Mouse (Mus musculus): ENCODE results near the gene Sorcs2.
"Not testable (repeated sequence)": the region's sequence is repeated elsewhere in the genome, so short reads cannot be mapped to it uniquely, and the experiment has no call there.

Gene Sorcs2

DNA sequence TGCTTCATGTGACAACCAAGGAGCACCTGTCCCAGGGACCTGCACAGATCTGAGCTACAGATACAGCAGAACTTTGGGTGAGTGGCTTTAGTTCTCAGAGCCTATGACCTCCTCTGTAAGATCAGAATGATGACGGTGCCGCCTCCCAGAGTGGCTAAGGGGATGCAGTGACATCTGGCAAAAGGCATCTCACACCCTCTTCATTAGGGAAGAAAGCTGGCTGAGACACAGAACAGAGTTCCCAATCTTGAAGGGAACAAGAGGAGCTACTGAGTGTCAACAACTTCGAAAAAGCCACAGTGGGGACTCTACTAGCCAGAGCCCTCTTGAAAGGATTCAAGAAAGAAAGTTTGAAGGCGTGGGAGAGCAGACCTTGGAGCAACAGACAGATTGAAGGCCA, 100.7 kb downstream of the Sorcs2 start:
- DNase-seq, result no peak

DNA sequence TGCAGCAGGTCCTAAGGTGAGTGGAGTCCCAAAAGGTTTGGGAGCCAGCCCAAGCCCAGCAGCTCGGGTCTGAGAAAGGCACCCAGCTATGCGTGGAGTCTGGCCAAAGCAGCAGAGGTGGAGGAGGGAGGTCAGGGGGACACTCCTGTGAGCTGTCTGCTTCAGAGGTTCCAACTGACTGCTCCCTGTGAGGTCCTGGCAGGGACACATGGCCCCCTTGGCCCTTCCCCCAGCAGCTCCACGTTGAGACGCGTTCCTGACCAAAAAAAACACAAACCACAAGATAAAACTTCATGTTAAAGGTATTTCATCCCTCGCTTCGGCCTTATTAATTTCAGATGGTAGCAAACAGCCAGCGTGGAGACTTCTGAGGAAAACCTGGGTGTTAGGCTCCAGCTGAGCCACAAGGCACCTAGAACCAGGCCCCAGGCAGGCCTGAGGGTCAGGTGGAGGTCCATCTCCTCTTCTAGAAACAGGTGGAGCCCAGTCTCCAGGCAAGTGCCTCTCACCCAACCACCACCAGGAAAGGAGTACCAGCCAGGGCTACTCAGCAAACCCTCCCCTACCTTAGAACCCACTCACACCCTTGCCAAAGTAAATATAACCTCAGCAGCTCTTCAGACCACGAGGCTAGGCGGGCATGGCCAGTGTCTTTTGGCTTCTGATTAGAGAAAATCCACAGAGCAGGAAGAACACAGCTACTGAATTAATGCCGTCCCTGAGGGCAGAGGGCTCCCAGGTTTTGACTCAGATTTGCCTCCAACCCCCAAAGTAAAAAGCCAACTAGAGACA, 104.6 kb downstream of the Sorcs2 start:
- DNase-seq, result peak; percentile 28 to 65

DNA sequence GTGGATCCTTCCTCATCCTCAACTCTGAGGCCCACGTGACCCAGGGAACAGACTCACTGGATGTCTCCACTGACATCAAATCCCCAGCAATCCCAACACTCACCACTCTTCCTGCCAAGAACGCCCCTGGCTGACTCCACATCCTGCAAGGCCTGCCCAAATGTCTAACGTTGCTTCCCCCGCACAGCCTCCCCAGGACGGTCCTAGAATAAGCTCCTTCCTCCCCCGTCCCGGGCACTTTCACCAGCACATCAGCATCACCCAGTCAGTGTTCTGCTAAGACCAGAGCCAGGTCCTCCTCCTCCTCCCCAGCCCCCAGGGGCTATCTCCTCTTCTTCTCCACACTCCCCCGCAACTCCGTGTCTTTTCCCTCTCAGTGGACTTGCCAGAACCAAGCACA, 105.6 kb downstream of the Sorcs2 start:
- DNase-seq, result no peak

DNA sequence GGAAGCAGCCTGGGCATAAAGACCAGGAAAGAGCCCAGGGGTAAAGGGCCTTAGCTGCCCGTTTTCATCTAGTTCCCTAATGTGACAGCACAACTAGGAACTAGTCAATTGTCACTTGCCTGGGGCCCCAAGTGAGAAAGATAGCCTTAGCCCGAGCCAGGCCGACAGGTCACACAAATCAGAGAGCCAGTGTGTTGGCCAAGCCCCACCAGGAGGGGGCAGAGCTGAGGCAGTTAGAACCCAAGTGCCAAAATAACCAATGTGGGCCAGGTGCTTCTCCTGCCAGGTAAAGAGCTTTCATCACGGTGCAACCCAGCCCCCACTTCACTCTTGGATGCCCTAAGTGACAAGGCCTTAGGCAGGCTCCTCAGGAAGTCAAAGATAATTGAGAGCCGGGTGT, 106.7 kb downstream of the Sorcs2 start:
- peak; percentile 43 to 57 for DNase-seq

DNA sequence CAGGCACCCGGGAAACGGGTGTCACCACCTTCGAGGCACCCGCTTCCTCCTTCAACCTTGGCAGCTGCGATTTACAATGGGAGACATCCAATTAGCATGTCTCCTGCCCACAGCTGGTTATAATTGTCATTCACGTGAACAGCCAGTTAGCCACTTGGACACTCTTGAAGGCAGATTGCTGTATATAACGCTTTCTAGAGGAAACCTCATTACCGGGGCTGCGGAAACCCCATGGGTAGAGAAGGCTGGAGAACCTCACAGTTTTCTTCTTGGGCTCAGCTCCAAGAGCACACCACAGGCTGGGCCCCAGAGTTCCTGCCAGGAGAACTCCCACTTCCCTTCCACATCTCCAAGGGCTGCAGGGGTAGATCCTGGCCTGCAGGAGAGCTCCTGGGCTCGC, 112.5 kb downstream of the Sorcs2 start:
- no peak for DNase-seq

DNA sequence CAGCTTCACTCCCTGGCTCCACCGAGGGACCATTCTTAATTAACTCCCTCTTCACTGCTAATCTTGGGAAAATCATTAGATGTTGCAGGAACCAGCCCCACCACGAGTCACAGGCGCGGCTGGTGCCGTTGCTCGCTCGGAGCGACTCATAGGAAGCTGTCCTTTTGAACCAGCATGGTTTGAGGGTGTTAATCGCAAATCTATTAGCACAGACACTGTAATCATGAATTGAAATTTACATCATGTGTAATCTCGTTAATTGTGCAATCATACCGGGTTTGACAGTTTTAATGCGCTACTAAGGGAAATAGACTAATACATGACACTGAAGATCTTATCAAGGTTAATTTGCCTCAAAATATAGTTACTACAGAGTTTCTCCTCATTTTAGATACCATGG, 118.0 kb downstream of the Sorcs2 start:
- DNase-seq, result no peak

DNA sequence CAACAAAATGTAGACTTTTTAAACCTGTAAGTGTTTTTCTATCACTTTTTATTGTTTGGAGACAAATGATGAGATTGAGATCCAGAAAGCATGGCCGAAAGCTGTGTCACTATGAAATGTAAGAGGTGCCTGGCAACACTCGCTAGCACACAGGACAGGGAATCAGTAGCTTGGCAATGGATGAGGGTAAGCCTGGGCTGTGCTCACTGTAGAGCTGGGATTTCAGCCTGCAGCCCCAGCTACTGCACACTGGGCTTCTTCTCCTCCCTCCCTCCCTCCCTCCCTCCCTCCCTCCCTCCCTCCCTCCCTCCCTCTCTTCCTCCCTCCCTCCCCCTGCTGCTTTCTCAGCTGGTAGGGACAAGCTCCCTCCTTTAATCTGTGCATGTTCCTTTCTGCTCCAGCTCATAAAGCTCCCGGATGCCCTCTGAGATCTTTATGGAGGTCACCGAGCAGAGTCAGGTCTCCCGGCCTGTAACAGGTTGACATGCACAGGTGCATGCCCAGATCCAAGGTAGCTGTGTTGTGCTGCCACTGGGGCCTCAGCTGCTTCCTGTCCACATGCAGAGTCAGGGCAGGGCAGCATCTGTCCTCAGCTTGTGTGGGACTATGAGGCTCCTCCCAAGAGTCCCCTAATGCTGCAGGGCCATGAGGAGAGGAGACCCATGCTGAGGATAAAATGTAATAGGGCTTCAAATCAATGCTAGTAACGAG, 123.1 kb downstream of the Sorcs2 start:
- DNase-seq, result no peak

DNA sequence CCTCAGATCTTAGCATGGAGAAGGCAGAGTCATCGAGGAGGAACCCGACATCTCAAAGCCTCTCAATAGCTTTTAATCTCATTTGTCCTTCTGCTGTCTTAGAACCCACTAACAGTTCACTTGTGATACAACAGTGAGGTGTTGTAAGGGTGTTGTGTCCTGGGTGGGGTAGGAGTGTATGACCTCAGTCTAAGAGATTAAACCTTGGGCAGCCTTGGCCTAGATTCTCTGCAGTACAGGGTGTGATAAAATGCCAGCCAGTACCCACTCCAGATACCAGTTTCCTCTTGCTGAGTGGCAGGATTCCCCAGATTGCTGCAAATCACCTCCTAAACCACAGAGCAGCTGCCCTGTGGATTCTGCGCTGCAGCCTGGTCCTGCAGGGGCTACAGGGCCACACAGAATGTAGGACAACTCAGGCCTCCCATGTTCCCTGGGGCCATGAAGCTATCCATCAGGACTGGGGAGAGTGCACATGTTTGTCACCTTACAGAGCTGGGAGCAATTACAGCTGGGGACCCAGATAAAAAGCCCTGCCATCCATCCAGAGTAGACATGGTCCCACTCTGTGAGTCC, 130.7 kb downstream of the Sorcs2 start:
- no peak for DNase-seq

DNA sequence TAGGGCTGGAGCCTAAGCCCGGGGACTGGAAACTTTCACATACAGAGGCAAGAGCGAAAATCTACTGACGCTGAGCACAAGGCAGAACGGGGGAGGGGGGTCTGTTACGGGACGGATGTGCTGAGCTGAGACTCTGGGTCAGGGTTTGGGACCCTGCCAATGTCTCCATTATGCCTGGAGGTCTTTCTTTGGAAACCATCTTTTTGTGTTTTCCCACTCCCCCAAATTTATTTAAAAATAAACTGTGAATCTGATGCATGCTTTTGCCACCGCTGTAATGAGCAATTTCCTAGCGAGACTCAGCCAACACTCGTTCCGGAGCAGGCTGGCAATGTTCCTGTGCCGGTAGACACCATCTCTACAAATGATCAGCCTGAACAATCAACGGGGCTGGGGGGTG, 137.1 kb downstream of the Sorcs2 start:
- no peak for DNase-seq

DNA sequence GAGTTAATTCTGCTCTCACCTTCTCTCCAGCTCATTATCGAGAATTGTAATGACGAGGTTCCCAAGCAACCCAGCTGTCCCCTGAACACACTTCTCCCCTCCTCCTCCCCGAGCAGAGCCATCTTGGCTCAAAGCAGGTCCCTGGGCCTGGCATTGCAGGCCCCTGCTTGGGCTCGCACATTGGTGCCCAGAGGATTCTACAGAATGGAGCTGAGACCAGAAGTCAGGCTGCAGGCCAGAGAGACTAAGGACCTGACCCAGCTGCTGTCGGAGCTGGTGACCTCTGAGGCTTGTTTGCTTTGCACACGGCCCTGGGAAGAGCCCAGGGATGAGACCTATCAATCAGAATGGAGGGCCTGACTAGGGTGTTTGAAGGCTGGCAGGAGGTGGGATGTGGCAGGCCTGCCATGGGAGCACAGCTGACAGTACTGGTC, 138.2 kb downstream of the Sorcs2 start:
- no peak for DNase-seq

DNA sequence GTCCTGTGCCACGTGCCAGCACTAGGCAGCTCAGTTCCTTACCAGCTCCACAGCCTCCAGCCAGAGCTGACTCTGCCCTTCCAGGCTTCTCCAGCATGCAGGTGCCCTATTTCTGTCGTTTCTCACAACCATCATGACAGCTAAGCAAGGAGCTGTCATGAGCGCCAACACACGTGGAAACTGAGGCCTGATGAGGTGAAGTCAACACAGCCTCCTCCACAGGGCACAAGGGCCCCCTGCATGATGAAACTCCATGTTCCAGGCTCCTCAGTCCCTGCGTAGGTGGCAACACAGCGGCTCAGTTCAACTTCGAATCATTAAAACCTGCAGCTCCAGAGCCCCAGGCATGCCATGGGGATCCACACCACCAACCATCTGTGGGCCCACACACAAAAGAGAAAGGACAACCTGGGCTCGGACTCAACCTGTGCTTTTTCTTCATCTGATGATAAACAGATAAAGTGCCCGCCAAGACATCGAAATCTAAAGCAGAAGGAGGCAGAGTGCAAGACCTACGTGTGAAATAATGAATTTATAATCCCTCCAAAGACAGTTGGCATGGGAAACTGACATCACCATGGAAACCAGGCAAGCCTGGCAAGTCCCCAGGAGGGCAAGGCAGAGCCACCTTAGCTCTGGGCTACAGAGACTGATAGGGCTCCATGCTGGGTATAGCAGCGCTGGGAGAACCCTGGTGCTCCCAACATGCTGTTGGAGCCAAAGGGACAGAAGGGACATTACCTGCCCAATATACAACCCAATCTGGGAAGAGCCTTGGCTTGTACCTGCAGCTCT, 139.4 kb downstream of the Sorcs2 start:
- DNase-seq, result no peak

DNA sequence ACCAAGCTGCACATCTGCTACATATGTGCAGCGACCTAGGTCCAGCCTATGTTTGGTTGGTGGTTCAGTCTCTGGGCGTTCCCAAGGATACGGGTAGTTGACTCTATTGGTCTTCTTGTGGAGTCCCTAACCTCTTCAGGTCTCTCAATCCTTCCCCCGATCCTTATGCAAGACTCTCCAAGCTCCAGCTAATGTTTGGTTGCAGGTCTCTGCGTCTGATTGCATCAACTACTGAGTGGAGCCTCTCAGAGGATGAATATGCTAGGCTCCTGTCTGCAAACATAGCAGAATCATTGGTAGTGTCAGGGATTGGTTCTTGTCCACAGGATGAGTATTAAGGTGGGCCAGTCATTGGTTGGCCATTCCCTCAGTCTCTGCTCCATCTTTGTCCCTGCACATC, 140.9 kb downstream of the Sorcs2 start:
- DNase-seq, result no peak

DNA sequence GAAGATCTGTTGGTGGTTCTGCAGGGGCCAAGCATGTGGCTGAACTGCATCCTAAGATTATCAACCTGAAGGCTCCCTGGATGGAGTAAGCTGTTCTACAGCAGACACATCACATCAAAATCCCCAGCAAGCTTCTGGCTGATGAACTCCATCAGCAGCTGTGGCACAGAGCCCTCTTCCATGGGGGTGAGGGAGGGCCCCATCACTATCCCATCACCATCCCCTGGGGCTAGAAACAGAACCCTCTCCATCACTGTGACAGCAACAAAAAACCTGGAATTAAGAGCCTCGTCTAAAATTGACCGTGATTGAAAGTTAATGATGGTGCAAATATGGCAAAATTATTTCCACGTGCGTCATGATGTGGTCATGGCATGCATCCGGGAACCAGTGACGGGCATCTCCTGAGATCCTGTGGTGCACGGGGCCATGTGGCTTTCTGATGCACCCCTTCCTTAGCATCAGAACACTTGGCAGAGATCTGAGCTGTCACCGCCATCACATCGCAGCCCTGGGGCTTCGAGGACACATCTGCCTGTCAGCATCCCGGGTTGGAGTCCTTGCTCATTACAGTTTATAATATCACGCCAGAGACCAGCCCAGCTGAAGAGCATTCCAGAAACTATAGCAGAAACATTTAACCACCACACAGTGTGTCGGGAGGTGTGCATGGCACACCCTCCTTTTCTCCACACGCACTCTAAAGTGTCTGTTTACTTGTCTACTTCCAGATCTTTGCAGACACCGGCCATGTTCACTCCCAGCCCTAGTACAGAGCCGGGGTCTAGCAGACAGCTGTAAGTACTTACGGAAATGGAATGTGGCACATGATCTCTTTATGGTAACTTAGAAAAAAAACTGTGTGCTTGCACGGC, 143.1 kb downstream of the Sorcs2 start:
- no peak for DNase-seq

DNA sequence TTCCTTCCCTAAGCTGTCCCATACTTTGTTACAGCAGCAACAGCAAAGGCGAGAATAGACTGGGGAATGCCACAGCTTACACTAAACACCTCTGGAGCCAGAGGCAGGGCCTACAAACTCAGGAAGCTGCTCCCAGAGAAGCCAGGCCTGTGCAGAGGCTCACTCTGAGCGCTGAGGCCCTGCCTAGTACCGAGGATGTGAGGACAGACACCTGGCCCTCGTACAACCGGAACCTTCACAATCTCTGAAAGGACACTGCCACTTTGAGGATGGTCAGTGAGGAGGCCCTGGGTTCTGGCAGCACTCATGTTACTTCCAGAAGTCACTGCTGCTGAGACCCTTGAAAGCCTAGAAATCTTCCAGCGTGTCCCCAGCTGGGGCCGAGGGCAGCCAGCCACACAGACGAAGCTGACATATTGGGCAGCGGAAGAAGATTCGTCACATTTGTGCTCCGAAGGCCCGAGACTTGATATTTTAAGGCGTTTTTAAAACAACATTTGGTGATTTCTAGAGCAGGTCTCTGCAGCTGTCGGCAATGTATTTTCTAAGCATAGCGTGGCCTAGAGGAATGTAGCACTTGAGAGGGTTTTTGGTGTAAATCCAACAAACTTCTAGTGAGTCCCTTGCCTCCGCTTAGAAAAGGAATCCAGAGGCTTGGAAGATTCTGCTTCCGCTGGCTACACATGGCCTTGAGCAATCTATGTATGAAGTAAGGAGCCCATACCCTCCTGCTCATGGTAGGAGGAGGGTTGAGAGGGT, 145.0 kb downstream of the Sorcs2 start:
- DNase-seq, result no peak

DNA sequence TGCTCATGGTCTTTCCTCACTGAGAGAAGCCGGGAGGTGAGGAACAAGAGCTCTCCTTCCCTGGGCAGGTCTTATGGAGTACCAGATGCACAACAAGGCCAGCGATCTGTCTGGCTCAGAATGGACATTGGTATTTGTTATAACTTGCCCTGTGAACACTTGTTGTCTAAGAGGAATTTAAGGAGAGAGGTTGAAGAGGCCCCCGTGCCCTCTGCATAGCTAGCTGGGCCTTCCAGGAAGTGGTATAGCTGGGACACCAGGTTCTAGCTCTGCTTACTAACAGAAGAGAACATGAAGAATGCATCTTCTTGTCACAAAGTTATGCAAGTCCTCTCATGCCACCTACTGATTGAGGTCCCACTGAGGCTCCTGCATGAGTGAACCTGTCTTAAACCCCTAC, 149.9 kb downstream of the Sorcs2 start:
- DNase-seq, result no peak

DNA sequence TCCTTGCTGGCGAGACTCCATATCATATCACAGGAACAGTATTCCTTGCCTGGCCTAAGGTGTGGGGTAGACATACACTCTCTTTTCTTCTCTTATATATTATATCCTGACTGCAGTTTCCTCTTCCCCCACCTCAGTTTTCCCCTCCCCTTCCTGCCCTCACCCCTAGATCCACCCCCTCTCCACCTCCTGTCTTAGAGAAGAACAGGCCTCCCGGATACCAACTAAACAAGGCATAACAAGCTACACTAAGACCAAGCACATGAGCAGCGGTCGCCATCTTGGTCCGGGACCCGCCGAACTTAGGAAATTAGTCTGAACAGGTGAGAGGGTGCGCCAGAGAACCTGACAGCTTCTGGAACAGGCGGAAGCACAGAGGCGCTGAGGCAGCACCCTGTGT, 160.4 kb downstream of the Sorcs2 start:
- not testable (repeated sequence) for DNase-seq

DNA sequence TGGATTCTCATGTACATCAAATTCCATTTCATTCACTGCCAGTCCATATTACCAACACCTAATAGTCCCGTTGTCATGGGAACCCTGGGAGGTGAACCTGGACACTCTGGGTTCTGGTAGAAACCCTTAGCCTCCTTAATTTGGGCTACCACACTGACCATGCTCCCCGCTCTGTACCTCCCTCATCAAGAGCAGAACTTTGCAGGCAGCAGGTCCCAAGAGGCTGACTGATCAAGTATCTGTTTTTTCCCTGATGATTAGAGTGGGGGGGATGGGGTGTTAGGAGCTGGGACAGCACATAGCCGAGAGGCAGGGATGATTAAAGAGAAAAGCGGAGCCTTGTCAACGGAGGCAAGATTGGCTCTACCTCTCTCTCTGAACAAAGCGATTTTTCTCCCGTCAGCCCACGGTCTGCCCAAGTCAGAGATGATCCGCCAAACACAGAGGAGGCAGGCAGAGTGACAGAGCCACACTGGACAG, 167.6 kb downstream of the Sorcs2 start:
- no peak for DNase-seq

DNA sequence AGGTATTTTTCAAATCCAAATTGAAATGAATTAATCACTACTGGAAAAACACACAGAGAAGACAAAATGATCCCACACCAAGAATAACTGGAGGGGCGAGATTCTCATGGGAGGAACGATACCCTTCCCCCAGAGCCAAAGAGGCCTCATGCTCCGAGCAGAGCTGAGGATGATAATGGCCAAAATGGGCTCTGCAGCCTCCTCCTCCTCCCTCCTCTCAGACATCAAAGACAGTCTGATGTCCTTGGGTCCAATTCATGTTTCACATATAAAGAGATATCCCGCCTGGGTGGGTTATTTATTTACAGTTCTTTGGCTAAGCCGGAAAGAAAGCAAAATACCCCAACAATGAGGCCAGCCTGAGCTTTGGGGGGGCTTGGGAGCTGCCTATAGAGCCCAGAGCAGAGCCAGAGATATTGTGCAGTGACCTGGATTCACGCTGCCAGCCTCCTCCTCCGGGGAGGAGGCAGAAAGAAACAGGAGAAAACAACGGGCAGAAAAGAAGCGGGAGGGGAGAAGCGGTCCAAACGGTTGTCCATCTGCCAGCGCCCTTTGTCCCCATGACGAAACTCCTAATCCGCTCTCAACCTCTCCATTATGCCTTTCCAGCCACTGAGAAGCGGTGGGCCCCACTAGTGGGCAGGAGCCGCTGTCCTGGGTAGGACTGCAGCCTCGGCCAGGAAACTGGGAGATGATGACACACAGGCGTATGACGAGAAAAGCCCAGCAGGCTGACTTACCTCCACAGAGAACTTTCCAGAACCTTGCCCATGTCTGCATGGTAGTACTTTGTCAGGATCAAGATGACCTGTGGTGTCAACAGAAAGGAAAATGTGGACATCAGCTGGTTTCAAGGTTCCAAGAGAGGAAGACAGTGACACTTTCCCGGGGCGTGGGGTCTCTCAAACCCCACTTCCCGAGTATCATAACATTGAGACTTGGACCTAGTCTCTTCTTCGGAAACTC, 169.3 kb downstream of the Sorcs2 start:
- peak; percentile 25 to 48 for DNase-seq

DNA sequence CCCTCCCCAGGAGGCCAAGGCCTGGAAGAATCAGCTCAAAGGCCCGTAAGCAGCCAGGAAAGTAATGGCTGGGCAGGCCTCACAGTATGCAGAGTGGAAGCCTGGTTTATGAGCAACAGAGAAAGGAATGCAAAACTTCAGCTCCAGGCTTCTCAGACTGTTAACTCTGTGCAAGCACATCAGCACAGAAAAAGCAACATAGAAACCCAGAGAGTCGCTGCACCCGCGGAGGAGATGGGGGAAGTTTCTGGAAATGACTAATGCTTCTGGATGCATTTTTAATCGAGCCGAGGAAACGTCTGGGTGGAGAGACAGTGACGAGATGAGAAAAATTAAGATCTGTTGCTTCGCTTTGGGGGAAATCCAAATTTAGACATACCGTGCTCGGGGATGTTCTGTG, 171.6 kb downstream of the Sorcs2 start:
- no peak for DNase-seq

DNA sequence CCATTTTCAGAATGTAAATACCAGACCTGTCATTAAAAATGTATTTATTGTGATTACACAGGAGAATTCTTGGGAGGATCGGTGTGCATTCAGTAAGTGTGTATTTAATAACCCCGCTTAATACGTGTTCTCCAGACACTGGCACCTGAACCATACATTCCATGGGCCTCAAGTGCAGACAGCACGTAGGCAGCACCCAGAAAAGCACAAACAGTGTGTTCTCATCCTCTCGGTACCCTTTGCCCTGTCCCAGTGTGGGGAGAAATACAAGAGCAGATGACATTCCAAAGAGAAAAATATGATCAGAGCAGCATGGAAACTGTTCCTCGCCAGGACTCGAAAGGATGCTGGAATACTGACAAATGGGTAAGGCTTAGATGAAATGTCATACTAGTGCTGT, 172.1 kb downstream of the Sorcs2 start:
- DNase-seq, result no peak
